Mouse (Mus musculus): ENCODE measurements around the gene Trim15.
"Not testable (repeated sequence)": the region's sequence is repeated elsewhere in the genome, so short reads cannot be mapped to it uniquely, and the experiment has no call there.

Trim15 gene

GRCm38 (mm10) chr17:36866719-36867527, at the start of gene Trim15:
Gene Trim15 (minus strand): TSS chr17:36867210.
- CTCF ChIA-PET, result no interaction called here

- CTCF ChIA-PET, result interaction anchor here (1.0 kb wide), 1 partner anchor 12 kb away, joined by 4 read pairs; no protein-coding TSS in a partner anchor
Observed at GRCm38 (mm10) chr17:36915076-36915475, 48.1 kb upstream of the Trim15 start.

GRCm38 (mm10) chr17:36914108-36914507, 47.1 kb upstream of the Trim15 start:
- CTCF ChIA-PET, result no interaction called here

GRCm38 (mm10) chr17:36912031-36912430, 45.0 kb upstream of the Trim15 start:
- CTCF ChIA-PET, result interaction anchor here (0.6 kb wide), 2 partner anchors 33 to 135 kb away, joined by 3 read pairs; no protein-coding TSS in a partner anchor

- CTCF ChIA-PET, result no interaction called here
Observed at GRCm38 (mm10) chr17:36909802-36910201, 42.8 kb upstream of the Trim15 start.

GRCm38 (mm10) chr17:36908235-36908634, 41.2 kb upstream of the Trim15 start:
- CTCF ChIA-PET, result no interaction called here

- CTCF ChIA-PET, result interaction anchor here (1.1 kb wide), 1 partner anchor 11 kb away, joined by 4 read pairs; no protein-coding TSS in a partner anchor
Observed at GRCm38 (mm10) chr17:36903651-36904050, 36.6 kb upstream of the Trim15 start.

- CTCF ChIA-PET, result no interaction called here
Observed at GRCm38 (mm10) chr17:36900691-36901090, 33.7 kb upstream of the Trim15 start.

- CTCF ChIA-PET, result no interaction called here
Observed at GRCm38 (mm10) chr17:36900001-36900400, 33.0 kb upstream of the Trim15 start.

GRCm38 (mm10) chr17:36899376-36899775, 32.4 kb upstream of the Trim15 start:
- CTCF ChIA-PET, result no interaction called here

GRCm38 (mm10) chr17:36897552-36898205, 30.7 kb upstream of the Trim15 start, which contains the start of gene Trim31:
Gene Trim31 (plus strand): TSS chr17:36898118.
- CTCF ChIA-PET, result no interaction called here

GRCm38 (mm10) chr17:36897065-36897464, 30.1 kb upstream of the Trim15 start:
- CTCF ChIA-PET, result no interaction called here

GRCm38 (mm10) chr17:36896583-36896982, 29.6 kb upstream of the Trim15 start:
- CTCF ChIA-PET, result no interaction called here

GRCm38 (mm10) chr17:36893387-36893786, 26.4 kb upstream of the Trim15 start:
- CTCF ChIA-PET, result no interaction called here

GRCm38 (mm10) chr17:36892362-36892761, 25.4 kb upstream of the Trim15 start:
- CTCF ChIA-PET, result interaction anchor here (0.7 kb wide), 1 partner anchor 337 kb away, joined by 4 read pairs; no protein-coding TSS in a partner anchor

GRCm38 (mm10) chr17:36891496-36891895, 24.5 kb upstream of the Trim15 start:
- CTCF ChIA-PET, result not testable (repeated sequence)

GRCm38 (mm10) chr17:36890073-36890903, 23.3 kb upstream of the Trim15 start, which contains the start of gene Trim40:
Gene Trim40 (minus strand): TSS chr17:36890123.
- CTCF ChIA-PET, result no interaction called here

GRCm38 (mm10) chr17:36885132-36885790, 18.3 kb upstream of the Trim15 start:
- CTCF ChIA-PET, result no interaction called here

GRCm38 (mm10) chr17:36883350-36883749, 16.3 kb upstream of the Trim15 start:
- CTCF ChIA-PET, result no interaction called here

GRCm38 (mm10) chr17:36874636-36875035, 7.6 kb upstream of the Trim15 start:
- CTCF ChIA-PET, result no interaction called here
